Mouse (Mus musculus) bone marrow macrophage, adult 2 months (primary cell): Measurements from ENCODE around the gene Msi2.

Source experiments
- CTCF ChIP-seq: IDR thresholded peaks from 2 replicates; pipeline ENCODE4 v1.5.1; 2012; ENCODE audit warnings: low read depth, mild to moderate bottlenecking, low read length, moderate library complexity
- POLR2A ChIP-seq: IDR thresholded peaks from 2 replicates; pipeline ENCODE4 v1.6.1; 2012; ENCODE audit warnings: mild to moderate bottlenecking, low read depth, low read length, borderline replicate concordance

DNA sequence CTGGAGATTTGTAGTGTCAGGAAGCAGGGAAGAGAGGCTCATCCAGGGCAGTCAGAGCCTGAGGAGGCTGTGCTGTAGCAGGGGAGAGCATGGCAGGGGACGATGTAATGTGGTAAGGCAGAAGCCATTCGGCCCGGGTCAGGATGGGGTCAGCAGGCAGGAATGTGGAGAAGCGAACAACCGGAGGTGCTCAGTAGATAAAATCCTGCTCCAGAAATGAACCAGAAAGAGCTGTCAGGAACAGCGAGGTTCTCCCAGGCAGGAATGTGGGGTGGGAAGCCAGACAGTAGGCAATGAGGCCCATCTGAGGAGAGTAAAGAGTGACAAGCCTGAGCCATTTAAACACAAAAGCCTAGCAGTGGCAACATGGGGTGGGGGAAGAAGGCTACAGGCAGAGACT is 157.1 kb downstream of the Msi2 start:
- TF ChIP-seq CTCF, result no peak
- no peak for TF ChIP-seq POLR2A
